Mouse (Mus musculus) limb, embryonic 13.5 days (tissue): Measurements from ENCODE around the gene St3gal6. TPM values are rescaled to one million over a fixed set of nuclear protein-coding genes. Genes with fewer than 3 reads are reported as not detected.

Experiments
- ATAC-seq: fragments of 200-750 bp; cut with Nextera tagmentation; 2 replicates; pipeline ENCODE4 v1.8.0; 2017; ENCODE audit warnings: low read depth, moderate number of reproducible peaks, moderate TSS enrichment; ENCODE audit not compliant: low FRiP score
- H3K27ac ChIP-seq: fragments of 300-500 bp; sonication (generic); 2 replicates; pipeline ENCODE4 v1.5.1; 2015; ENCODE audit warnings: inconsistent platforms, mild to moderate bottlenecking, moderate library complexity
- H3K27me3 ChIP-seq: fragments of 300-500 bp; sonication (generic); 2 replicates; pipeline ENCODE4 v1.6.1; 2015; ENCODE audit warnings: mild to moderate bottlenecking, inconsistent platforms
- H3K36me3 ChIP-seq: fragments of 300-500 bp; sonication (generic); 2 replicates; pipeline ENCODE4 v1.6.1; 2015; ENCODE audit warnings: inconsistent platforms, mild to moderate bottlenecking, moderate library complexity
- H3K4me1 ChIP-seq: fragments of 300-500 bp; sonication (generic); 2 replicates; pipeline ENCODE4 v1.6.1; 2015; ENCODE audit warnings: inconsistent platforms
- H3K4me2 ChIP-seq: fragments of 300-500 bp; sonication (generic); replicated peaks from 2 replicates; pipeline ENCODE4 v1.6.1; 2015; ENCODE audit warnings: inconsistent platforms, mild to moderate bottlenecking, moderate library complexity
- H3K4me3 ChIP-seq: fragments of 300-500 bp; sonication (generic); 2 replicates; pipeline ENCODE4 v1.5.1; 2015; ENCODE audit warnings: moderate library complexity, mild to moderate bottlenecking, inconsistent platforms
- H3K9ac ChIP-seq: fragments of 300-500 bp; sonication (generic); 2 replicates; pipeline ENCODE4 v1.6.1; 2015; ENCODE audit warnings: mild to moderate bottlenecking, inconsistent platforms
- H3K9me3 ChIP-seq: fragments of 300-500 bp; sonication (generic); 2 replicates; pipeline ENCODE4 v1.6.1; 2016; ENCODE audit warnings: inconsistent platforms
- WGBS: fragments of 180-500 bp; shearing (Covaris S2); methylation state at CpG from one replicate; pipeline ENCODE4 v1.1.7; 2015; 5-methylcytosine and 5-hydroxymethylcytosine counted together
- polyA plus RNA-seq: library from polyadenylated mRNA; unstranded; fragments of >200 nt; fragmentation: Nextera tagmentation; extraction: Ambion mirVana; gene quantifications from 2 replicates; pipeline ENCODE4 v1.2.1, GENCODE M21; 2015

St3gal6 gene
- polyA plus RNA-seq, 1 experiment from 2014 or later = 17.9 TPM

GRCm38 (mm10) chr16:58520457-58520856, 3.6 kb downstream of the St3gal6 start:
- WGBS = 82% methylated on average over 6 of the region's 6 CpGs
- H3K4me3 ChIP-seq = no peak overlapping the region
- H3K36me3 ChIP-seq = no peaks in the 10 kb centered on the region; the same call in 1 of the 2 replicates
- H3K27me3 ChIP-seq = no peaks in the 10 kb centered on the region
- peaks cover 6% of the 10 kb centered on the region; the same call in 1 of the 2 replicates for H3K9me3 ChIP-seq
- H3K4me1 ChIP-seq = peaks cover 21% of the 10 kb centered on the region
- H3K27ac ChIP-seq = no peak overlapping the region
- H3K9ac ChIP-seq = no peak overlapping the region
- H3K4me2 ChIP-seq = no peak overlapping the region
- ATAC-seq = no peak

GRCm38 (mm10) chr16:58519650-58520073, 4.4 kb downstream of the St3gal6 start:
- ATAC-seq = no peak
- Histone ChIP-seq H3K36me3 (no peaks in the 10 kb centered on the region), H3K27me3 (no peaks in the 10 kb centered on the region), H3K9ac (no peak overlapping the region), H3K4me2 (0 out of 2 replicates have a peak overlapping the region, but pooled peaks have one; percentile 9), H3K9me3 (peaks cover 3% of the 10 kb centered on the region; the same call in 1 of the 2 replicates), H3K27ac (no peak overlapping the region), H3K4me3 (no peak overlapping the region), H3K4me1 (peaks cover 21% of the 10 kb centered on the region)
- WGBS = 65% methylated on average over 11 of the region's 11 CpGs

GRCm38 (mm10) chr16:58516960-58517798, 6.9 kb downstream of the St3gal6 start:
- WGBS = 72% methylated on average over 7 of the region's 7 CpGs
- Histone ChIP-seq H3K4me3 (no peak overlapping the region), H3K9ac (no peak overlapping the region), H3K9me3 (no peaks in the 10 kb centered on the region), H3K4me2 (no peak overlapping the region), H3K4me1 (peaks cover 35% of the 10 kb centered on the region), H3K36me3 (no peaks in the 10 kb centered on the region), H3K27ac (no peak overlapping the region), H3K27me3 (no peaks in the 10 kb centered on the region)
- ATAC-seq = no peak

- no peak overlapping the region for H3K4me2 ChIP-seq
- H3K4me1 ChIP-seq = peaks cover 40% of the 10 kb centered on the region
- H3K36me3 ChIP-seq = no peaks in the 10 kb centered on the region
- H3K4me3 ChIP-seq = no peak overlapping the region
- no peaks in the 10 kb centered on the region for H3K27me3 ChIP-seq
- no peak overlapping the region for H3K27ac ChIP-seq
- no peaks in the 10 kb centered on the region for H3K9me3 ChIP-seq
- ATAC-seq = no peak
- H3K9ac ChIP-seq = no peak overlapping the region
- WGBS = 79% methylated on average over 2 of the region's 2 CpGs
These were observed 7.9 kb downstream of the St3gal6 start for GRCm38 (mm10) chr16:58516161-58516560.

- Histone ChIP-seq H3K4me1 (peaks cover 45% of the 10 kb centered on the region), H3K4me3 (no peak overlapping the region), H3K4me2 (no peak overlapping the region), H3K36me3 (no peaks in the 10 kb centered on the region), H3K9me3 (no peaks in the 10 kb centered on the region), H3K27ac (no peak overlapping the region), H3K27me3 (no peaks in the 10 kb centered on the region), H3K9ac (no peak overlapping the region)
- 83% methylated on average over 9 of the region's 9 CpGs for WGBS
- no peak for ATAC-seq
These were observed 9.5 kb downstream of the St3gal6 start for GRCm38 (mm10) chr16:58514565-58514964.

GRCm38 (mm10) chr16:58513755-58514154, 10.3 kb downstream of the St3gal6 start:
- peaks cover 43% of the 10 kb centered on the region for H3K4me1 ChIP-seq
- 25% methylated on average over 6 of the region's 6 CpGs for WGBS
- no peaks in the 10 kb centered on the region for H3K36me3 ChIP-seq
- H3K9me3 ChIP-seq = no peaks in the 10 kb centered on the region
- no peaks in the 10 kb centered on the region for H3K27me3 ChIP-seq
- peak overlapping the region; percentile 30 for H3K4me2 ChIP-seq
- no peak for ATAC-seq
- H3K9ac ChIP-seq = no peak overlapping the region
- H3K4me3 ChIP-seq = no peak overlapping the region
- H3K27ac ChIP-seq = peak overlapping the region; percentile 69; the same call in 1 of the 2 replicates

GRCm38 (mm10) chr16:58512887-58513286, 11.2 kb downstream of the St3gal6 start:
- H3K9ac ChIP-seq = no peak overlapping the region
- H3K9me3 ChIP-seq = no peaks in the 10 kb centered on the region
- peaks cover 43% of the 10 kb centered on the region for H3K4me1 ChIP-seq
- 12% methylated on average over 3 of the region's 3 CpGs for WGBS
- H3K4me2 ChIP-seq = no peak overlapping the region
- H3K4me3 ChIP-seq = no peak overlapping the region
- H3K27me3 ChIP-seq = no peaks in the 10 kb centered on the region
- H3K36me3 ChIP-seq = no peaks in the 10 kb centered on the region
- peak overlapping the region; percentile 69; the same call in 1 of the 2 replicates for H3K27ac ChIP-seq
- ATAC-seq = peak; percentile 51; the same call in 1 of the 2 replicates

GRCm38 (mm10) chr16:58512181-58512761, 11.8 kb downstream of the St3gal6 start:
- H3K27me3 ChIP-seq = no peaks in the 10 kb centered on the region
- H3K36me3 ChIP-seq = no peaks in the 10 kb centered on the region
- H3K4me2 ChIP-seq = peak overlapping the region; percentile 48
- H3K4me1 ChIP-seq = peaks cover 47% of the 10 kb centered on the region
- ATAC-seq = peak; percentile 44; the same call in 1 of the 2 replicates
- H3K27ac ChIP-seq = peak overlapping the region; percentile 69; the same call in 1 of the 2 replicates
- no peak overlapping the region for H3K9ac ChIP-seq
- H3K4me3 ChIP-seq = no peak overlapping the region
- WGBS = 11% methylated on average over 9 of the region's 9 CpGs
- H3K9me3 ChIP-seq = no peaks in the 10 kb centered on the region

- Histone ChIP-seq H3K36me3 (peaks cover 3% of the 10 kb centered on the region; the same call in 1 of the 2 replicates), H3K4me3 (no peak overlapping the region), H3K27ac (no peak overlapping the region), H3K4me1 (peaks cover 32% of the 10 kb centered on the region), H3K9me3 (no peaks in the 10 kb centered on the region), H3K9ac (no peak overlapping the region), H3K4me2 (no peak overlapping the region), H3K27me3 (no peaks in the 10 kb centered on the region)
- ATAC-seq = no peak
These were observed 19.1 kb downstream of the St3gal6 start for GRCm38 (mm10) chr16:58504945-58505344.

- Histone ChIP-seq H3K27me3 (no peaks in the 10 kb centered on the region), H3K36me3 (peaks cover 3% of the 10 kb centered on the region; the same call in 1 of the 2 replicates), H3K4me3 (no peak overlapping the region), H3K4me2 (no peak overlapping the region), H3K4me1 (peaks cover 45% of the 10 kb centered on the region), H3K9me3 (no peaks in the 10 kb centered on the region), H3K9ac (no peak overlapping the region), H3K27ac (no peak overlapping the region)
- WGBS = 66% methylated on average over 6 of the region's 6 CpGs
- no peak for ATAC-seq
These were observed 21.5 kb downstream of the St3gal6 start for GRCm38 (mm10) chr16:58502566-58502965.

GRCm38 (mm10) chr16:58501760-58502301, 22.2 kb downstream of the St3gal6 start:
- no peak overlapping the region for H3K4me3 ChIP-seq
- H3K9me3 ChIP-seq = no peaks in the 10 kb centered on the region
- peak; percentile 72 for ATAC-seq
- H3K4me2 ChIP-seq = no peak overlapping the region
- 23% methylated on average over 6 of the region's 6 CpGs for WGBS
- H3K36me3 ChIP-seq = peaks cover 3% of the 10 kb centered on the region; the same call in 1 of the 2 replicates
- peaks cover 38% of the 10 kb centered on the region for H3K4me1 ChIP-seq
- H3K27me3 ChIP-seq = no peaks in the 10 kb centered on the region
- H3K27ac ChIP-seq = peak overlapping the region; percentile 44; the same call in 1 of the 2 replicates
- H3K9ac ChIP-seq = no peak overlapping the region

GRCm38 (mm10) chr16:58499650-58500049, 24.4 kb downstream of the St3gal6 start:
- no peak overlapping the region for H3K27ac ChIP-seq
- H3K36me3 ChIP-seq = peaks cover 3% of the 10 kb centered on the region; the same call in 1 of the 2 replicates
- H3K4me1 ChIP-seq = peaks cover 36% of the 10 kb centered on the region
- no peak overlapping the region for H3K4me3 ChIP-seq
- no peaks in the 10 kb centered on the region for H3K27me3 ChIP-seq
- WGBS = 70% methylated on average over 5 of the region's 5 CpGs
- no peaks in the 10 kb centered on the region for H3K9me3 ChIP-seq
- ATAC-seq = no peak
- no peak overlapping the region for H3K9ac ChIP-seq
- no peak overlapping the region for H3K4me2 ChIP-seq
